Mouse (Mus musculus) olfactory bulb, adult 2 months (tissue): Measurements from ENCODE around the gene Atoh7. TPM values are rescaled to one million over a fixed set of nuclear protein-coding genes. Genes with fewer than 3 reads are reported as not detected.

Source experiments
- H3K27ac ChIP-seq: fragments of 200-500 bp; 2 replicates; pipeline ENCODE4 v1.5.1; 2012; ENCODE audit warnings: low read depth, low read length; ENCODE audit not compliant: insufficient read depth
- H3K4me1 ChIP-seq: fragments of 200-500 bp; 2 replicates; pipeline ENCODE4 v1.6.1; 2012; ENCODE audit warnings: low read length; ENCODE audit not compliant: control insufficient read depth, insufficient read depth
- H3K4me3 ChIP-seq: fragments of 200-500 bp; 2 replicates; pipeline ENCODE4 v1.5.1; 2012; ENCODE audit warnings: mild to moderate bottlenecking, low read depth, low read length, moderate library complexity; ENCODE audit not compliant: insufficient read depth
- CTCF ChIP-seq: fragments of 200-500 bp; IDR thresholded peaks from 2 replicates; pipeline ENCODE4 v1.5.1; 2012; ENCODE audit warnings: low read depth, mild to moderate bottlenecking, low read length, moderate library complexity; ENCODE audit not compliant: insufficient read depth
- POLR2A ChIP-seq: fragments of 200-500 bp; IDR thresholded peaks from 2 replicates; pipeline ENCODE4 v1.6.1; 2012; ENCODE audit warnings: mild to moderate bottlenecking, low read depth, low read length, moderate library complexity; ENCODE audit not compliant: insufficient read depth
- WGBS: fragments of 180-500 bp; shearing (Covaris S2); methylation state at CpG from one replicate; pipeline ENCODE4 v1.1.7; 2018; 5-methylcytosine and 5-hydroxymethylcytosine counted together
- polyA plus RNA-seq: library from polyadenylated mRNA; stranded (reverse); fragments of >200 nt; gene quantifications from 2 replicates; pipeline ENCODE4 v1.2.4, GENCODE M21; 2012; ENCODE audit warnings: low replicate concordance; ENCODE audit not compliant: missing spikeins, insufficient read depth, insufficient read length

Atoh7 gene
- polyA plus RNA-seq, 1 experiment: not detected

DNA sequence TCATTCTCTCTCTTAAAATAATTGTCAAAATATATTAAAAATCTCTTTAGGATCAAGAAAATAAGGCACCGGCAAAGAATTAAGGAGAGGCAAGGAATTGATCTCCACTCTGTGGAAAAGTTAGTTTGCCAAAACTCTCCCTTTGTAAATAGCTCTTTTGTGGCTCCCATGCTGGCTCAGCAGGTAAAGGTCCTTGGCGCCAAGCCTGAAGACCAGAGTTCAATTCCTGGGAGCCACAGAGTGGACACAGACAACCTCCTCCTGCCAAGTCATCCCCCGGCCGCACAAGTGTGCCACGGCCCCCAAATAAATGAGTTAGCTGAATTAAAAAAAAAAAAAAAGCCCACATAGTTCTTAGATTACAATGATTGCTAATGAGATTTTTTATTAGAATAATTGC, 36.8 kb upstream of the Atoh7 start:
- TF ChIP-seq POLR2A: no peak
- no peak overlapping the region for H3K27ac ChIP-seq
- WGBS: 85% methylated on average over 5 of the region's 5 CpGs
- H3K4me1 ChIP-seq: no peaks in the 10 kb centered on the region
- no peak overlapping the region for H3K4me3 ChIP-seq

DNA sequence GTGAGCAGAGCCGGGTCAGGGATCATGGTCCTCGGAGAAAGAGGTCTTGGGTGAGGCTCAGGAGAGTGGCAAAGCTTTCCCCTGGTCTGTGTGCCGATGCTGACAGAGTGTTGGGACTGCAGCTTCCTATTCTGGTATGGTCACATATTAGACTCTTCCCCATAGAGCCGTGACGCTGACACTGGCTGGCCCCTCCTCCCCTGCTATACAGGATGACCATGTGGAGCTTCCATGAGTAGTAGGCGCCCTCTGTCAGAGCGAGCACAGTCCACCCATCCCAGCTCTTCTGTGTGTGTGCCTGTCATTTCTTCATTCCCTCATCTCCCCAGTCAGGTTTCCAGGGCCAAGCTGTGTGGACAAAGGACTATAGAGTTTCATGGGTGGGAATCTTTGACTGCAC, 36.1 kb upstream of the Atoh7 start:
- Histone ChIP-seq H3K27ac (no peak overlapping the region), H3K4me3 (no peak overlapping the region), H3K4me1 (no peaks in the 10 kb centered on the region)
- no peak for TF ChIP-seq CTCF
- no peak for TF ChIP-seq POLR2A
- 89% methylated on average over 7 of the region's 7 CpGs for WGBS

DNA sequence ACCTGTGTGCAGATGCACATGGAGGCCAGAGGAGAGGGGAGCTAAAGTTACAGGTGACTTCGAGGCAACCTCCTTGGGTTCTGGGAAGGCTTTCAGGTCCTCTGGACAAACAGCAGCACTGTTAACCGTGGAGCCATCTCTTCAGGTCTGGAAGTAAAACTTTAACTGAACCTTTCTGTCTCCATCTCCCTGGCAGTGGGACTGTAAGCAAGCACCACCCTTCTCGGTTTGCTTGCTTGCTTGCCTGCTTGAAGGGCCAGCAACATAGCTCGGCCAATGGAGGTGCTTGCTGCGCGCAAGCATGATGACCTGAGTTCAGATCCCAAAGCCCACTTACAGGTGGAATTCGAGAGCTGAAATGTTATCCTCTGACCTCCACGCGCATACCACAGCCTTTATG, 34.9 kb upstream of the Atoh7 start:
- no peak overlapping the region for H3K4me3 ChIP-seq
- no peak overlapping the region for H3K27ac ChIP-seq
- no peak for TF ChIP-seq POLR2A
- no peak for TF ChIP-seq CTCF
- WGBS: 91% methylated on average over 9 of the region's 9 CpGs
- H3K4me1 ChIP-seq: no peaks in the 10 kb centered on the region

DNA sequence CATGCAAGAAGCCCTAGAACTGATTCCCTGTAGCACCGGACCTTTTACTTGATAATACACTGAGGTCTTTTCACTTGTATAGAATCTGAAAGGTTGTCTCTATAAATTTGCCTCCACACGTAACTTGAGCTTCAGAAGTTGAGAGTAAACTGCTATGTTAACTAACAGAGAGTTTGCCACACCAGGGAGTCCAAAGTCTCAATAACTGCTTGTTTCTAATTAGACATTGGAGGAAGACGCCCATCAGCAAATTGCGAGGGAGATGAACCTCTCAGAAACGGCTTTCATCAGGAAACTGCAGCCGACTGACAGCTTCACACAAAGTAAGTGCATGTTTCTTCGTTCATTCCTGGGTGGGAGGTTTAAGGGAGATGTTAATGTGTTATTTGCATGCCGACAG, 33.9 kb upstream of the Atoh7 start:
- Histone ChIP-seq H3K4me3 (no peak overlapping the region), H3K4me1 (no peaks in the 10 kb centered on the region), H3K27ac (no peak overlapping the region)
- WGBS: 38% methylated on average over 8 of the region's 8 CpGs
- TF ChIP-seq CTCF (no peak), POLR2A (no peak)

DNA sequence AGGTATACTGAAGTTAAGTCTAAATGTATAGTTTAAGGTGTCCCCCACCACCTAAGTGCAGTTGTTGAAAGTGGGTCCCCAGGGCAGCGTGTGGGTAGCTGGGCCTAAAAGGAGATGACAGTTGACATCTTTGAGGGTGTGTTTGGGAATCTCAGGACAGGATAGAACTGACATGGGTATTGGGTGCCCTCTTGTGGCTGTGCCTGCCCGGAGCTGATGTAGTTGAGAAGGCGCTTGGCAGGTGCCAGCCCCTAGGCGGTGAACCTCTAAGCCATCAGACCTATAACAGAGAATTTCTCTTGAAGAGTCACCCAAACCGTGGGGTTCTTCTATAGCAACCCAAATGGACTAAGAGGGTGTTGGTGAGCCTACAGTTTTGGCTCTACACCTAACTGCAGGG, 33.5 kb upstream of the Atoh7 start:
- WGBS: 4% methylated on average over 5 of the region's 5 CpGs
- Histone ChIP-seq H3K27ac (no peak overlapping the region), H3K4me1 (no peaks in the 10 kb centered on the region), H3K4me3 (no peak overlapping the region)
- no peak for TF ChIP-seq POLR2A
- peak; percentile 76 for TF ChIP-seq CTCF

DNA sequence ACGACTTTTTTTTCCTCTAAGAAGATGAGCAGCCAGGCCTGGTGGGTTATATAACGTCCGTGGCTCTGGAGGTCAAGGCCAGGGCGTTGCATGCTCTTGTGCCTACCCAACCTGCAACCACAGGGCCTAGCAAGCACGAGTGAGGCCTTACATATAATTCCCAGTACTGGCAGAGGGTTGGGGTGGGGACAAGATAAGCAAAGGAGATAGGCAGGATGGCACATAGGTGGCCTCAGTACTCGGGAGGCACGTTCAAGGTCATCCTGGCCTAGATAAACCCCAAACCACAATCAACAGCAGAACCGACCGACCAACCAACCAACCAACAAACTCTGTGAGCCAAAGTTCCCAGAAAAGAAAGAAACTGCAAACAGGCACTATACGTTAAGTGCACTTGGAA, 13.1 kb upstream of the Atoh7 start:
- no peak overlapping the region for H3K27ac ChIP-seq
- H3K4me1 ChIP-seq: peaks cover 11% of the 10 kb centered on the region
- TF ChIP-seq CTCF (no peak), POLR2A (no peak)
- no peak overlapping the region for H3K4me3 ChIP-seq
- 93% methylated on average over 10 of the region's 10 CpGs for WGBS

DNA sequence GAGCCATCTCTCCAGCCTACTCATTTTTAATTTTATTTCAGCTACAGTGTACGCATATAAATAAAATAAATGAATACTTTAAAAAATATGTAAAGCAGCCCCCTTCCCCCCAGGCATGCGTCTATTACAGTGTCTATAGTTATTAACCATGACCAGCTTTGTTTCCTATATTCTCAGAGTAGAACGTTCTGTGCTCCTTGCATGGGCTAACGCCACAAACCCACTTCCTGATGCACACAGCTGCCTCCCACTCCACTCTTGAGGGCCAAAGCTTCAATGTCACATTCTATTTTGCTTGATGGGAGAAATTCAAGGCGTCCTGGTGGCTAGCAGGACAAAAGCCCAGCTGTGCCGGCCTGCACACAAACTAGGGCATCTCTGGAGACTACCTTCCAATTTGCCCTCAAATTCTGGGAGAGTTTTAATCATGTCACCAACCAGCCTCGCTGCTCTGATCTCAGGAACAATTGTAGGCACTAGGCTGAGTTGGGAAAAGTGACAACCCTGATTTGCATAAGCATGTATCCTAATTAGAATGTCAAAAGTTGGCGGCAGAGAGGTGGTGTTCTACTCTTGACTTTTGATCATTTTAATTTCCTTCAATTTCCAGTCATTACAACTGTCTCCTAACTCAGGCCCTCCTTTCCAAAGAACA, 10.2 kb upstream of the Atoh7 start:
- no peak for TF ChIP-seq CTCF
- TF ChIP-seq POLR2A: no peak
- no peak overlapping the region for H3K27ac ChIP-seq
- 49% methylated on average over 8 of the region's 8 CpGs for WGBS
- peaks cover 11% of the 10 kb centered on the region for H3K4me1 ChIP-seq
- peak overlapping the region; percentile 34 for H3K4me3 ChIP-seq

DNA sequence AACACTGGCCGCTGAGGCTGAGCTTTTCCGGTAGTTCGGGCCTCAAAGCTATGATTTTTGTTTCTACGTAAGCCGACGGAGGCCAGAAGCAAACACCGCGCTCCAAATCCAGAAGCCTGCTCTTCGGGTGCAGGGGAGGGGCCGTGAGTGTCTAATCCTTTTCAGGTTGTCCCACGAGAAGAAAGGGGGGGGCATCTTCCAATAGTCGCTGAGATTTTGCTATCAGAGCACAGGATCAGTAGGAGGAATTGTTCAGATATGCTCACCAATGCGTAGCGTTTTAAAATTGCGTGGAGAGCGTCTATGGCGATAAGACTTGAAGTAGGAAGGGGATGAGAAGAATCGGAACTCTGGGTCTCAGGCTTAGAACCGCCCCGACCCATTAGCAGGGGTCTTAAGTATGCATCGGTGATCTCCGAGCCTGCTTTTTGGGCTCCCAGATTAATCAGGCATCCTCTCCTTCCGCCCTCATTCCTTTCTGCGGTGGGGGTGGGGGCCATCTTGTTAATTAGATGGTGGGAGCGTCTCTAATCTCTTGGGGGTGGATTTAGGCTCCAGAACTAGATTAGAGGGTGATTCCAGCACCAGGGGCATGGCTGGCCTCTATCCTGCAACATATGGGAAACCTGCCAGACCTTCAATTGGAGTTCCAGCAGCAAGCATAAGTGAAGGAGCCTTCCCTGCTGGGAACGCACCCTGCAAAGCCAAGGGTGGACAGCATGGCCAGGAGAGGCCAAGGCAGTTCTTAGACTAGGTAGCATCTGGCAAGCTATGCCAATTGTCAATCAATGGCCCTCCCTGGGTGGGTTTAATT, 9.5 kb upstream of the Atoh7 start:
- WGBS: 10% methylated on average over 26 of the region's 26 CpGs
- H3K4me1 ChIP-seq: peaks cover 11% of the 10 kb centered on the region
- no peak for TF ChIP-seq CTCF
- no peak for TF ChIP-seq POLR2A
- H3K4me3 ChIP-seq: peak overlapping the region; percentile 34
- no peak overlapping the region for H3K27ac ChIP-seq

DNA sequence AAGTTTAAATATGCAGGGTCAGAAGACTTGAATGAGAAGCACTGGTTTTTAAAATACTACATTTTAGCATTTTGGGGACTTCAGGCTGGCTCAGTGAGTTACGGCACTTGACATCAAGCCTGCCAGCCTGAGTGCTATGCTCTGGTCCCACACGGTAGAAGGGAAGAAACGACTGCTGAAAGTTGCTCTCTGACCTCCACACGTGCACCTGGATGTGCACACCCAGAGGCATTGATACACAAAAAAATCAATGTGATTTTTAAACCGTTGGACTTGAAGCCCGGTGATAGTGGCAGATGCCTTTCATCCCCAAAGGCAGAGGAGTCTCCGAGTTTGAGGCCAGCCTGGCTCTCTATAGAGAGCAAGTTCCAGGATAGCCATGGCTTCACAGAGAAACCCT, 7.5 kb upstream of the Atoh7 start:
- Histone ChIP-seq H3K27ac (no peak overlapping the region), H3K4me1 (peaks cover 11% of the 10 kb centered on the region), H3K4me3 (no peak overlapping the region)
- TF ChIP-seq CTCF: no peak
- TF ChIP-seq POLR2A: no peak
- WGBS: 88% methylated on average over 7 of the region's 7 CpGs
